Mouse (Mus musculus): ENCODE data around the gene Pgf.

DNA sequence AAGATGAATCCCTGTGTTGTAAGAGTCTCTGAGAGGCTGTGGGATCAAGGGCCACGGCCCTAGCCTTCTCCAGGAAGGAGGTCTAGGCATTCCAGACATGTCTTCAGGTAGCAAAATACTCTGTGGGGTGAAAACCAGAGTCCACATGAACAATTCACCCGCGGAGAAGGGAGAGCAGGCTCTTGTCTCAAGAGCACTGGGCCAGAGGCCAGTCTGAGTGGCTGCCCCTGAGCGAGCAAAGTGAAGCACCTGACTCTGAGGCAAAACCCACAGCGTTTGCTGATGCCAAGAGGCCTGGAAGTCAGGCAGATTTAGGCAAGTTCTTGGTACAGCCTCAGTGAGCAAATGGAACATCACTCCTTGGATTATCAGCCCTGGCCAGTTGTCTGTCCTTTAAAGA lies 6.5 kb upstream of the Pgf start:
- no peak for TF ChIP-seq EP300 (IDR thresholded peaks at IDR 0.05; ENCODE audit: low read depth)
- TF ChIP-seq CTCF (IDR thresholded peaks at IDR 0.05; ENCODE audit: low read depth), result no peak

Measured in liver, embryonic 14.5 days (tissue).